Mouse (Mus musculus): ENCODE results near the gene Magi1.

DNA sequence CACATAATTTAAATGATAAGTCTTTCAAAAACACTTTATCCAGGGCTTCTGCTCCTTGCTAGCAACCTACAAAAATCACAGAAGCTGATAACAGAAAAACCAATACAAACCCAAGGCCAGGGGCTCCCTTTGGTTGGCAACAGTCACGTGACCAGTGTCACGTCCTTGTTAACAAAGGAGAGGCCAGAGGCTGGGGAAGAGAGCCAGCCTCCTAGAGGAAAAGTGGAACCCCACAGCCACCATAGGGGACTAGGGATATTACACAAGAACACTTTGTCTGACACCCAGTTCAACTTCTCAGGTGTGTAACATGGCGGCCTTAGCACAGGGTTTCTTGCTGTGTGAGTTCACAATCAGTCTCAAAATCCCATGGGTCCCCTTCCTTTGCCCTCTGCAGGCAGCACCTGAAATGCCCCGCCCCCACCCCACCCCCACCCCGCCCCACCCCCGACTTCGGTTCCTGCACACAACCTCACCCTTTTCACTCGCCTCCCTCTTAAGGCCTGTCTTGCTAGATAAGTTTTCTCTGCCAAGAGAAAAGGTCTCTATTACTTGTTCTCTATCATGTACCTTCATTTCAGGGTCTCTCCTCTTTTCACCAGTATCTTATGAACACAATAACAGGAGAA is 190.6 kb downstream of the Magi1 start:
- TF ChIP-seq CTCF (conservative IDR thresholded peaks at IDR 0.05 in 1 of 2, IDR thresholded peaks at IDR 0.05 in 1 of 2; ENCODE audit: low read depth in 2 of 2, low read length in 2 of 2) = no peak
- no peak for TF ChIP-seq POLR2A (IDR thresholded peaks at IDR 0.05; ENCODE audit: low read depth, low read length)
- no peak for TF ChIP-seq RCOR1 (conservative IDR thresholded peaks at IDR 0.05; ENCODE audit: low read depth, low read length)
- TF ChIP-seq ZNF384 (IDR thresholded peaks at IDR 0.05; ENCODE audit: low read depth, low read length) = no peak

Measured in CH12.LX (cell line).